Mouse (Mus musculus) adrenal gland, adult (tissue): ENCODE results near the gene Trit1.
"Not testable (repeated sequence)": the region's sequence is repeated elsewhere in the genome, so short reads cannot be mapped to it uniquely, and the experiment has no call there.

Experiments
- DNase-seq, 2 experiments: peaks; one replicate each; pipeline ENCODE4 v3.0.0; 2022 to 2023; ENCODE audit warnings: low spot score in 1 of 2; ENCODE audit not compliant: inconsistent age in 2 of 2

The Trit1 gene

GRCm38 (mm10) chr4:122996618-122997381 lies 19.6 kb upstream of the Trit1 start:
- DNase-seq, result peak; percentile 16 to 47

DNA sequence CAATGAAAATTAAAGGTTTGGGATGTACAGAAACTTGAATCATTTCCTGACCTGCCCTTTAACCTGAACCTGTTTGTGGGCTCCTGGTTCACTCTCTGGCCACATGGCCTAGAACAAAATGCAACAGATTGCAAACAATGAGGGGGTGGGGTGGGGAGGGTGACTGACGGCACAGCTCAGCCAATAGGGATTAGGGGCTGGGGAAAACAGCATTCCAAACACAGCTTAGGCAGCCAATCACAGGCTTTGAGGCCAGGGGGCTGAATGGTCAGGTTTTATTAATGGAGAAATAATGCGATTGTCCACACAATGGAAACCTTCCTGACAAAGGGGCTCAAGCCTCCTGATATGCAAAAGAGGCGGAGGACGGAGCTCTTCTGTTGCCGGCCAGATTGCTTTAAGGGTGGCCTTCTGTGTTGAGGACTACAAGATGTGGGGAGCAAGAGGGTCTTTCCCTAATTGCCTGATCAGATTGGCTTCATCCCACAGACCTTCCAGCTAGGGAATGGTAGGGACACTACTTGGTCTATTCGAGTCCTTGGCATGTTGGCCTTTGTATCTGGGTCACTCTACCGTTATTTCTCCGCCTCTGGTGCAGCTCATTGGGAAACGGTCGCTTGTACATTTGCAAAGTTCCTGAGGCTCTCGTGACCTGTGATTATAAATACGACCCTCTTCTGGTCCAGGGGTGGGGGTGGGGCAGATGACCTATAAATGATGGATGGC lies 17.7 kb upstream of the Trit1 start:
- no peak for DNase-seq

- no peak for DNase-seq
These were observed 17.1 kb upstream of the Trit1 start for GRCm38 (mm10) chr4:122999263-122999691.

DNA sequence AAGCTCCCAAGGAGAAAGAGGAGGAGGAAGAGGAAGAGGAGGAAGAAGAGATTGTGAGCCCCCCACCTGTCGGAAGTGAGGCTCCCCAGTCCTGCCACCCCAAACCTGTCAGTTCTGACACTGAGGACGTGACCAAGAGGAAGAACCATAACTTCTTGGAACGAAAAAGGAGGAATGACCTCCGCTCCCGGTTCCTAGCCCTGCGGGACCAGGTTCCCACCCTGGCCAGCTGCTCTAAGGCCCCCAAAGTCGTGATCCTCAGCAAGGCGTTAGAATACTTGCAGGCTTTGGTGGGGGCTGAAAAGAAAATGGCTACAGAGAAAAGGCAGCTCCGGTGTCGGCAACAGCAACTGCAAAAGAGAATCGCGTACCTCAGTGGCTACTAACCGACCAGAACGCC lies 16.3 kb upstream of the Trit1 start:
- no peak for DNase-seq

- DNase-seq, result no peak
These were observed 15.6 kb upstream of the Trit1 start for GRCm38 (mm10) chr4:123000617-123001342.

DNA sequence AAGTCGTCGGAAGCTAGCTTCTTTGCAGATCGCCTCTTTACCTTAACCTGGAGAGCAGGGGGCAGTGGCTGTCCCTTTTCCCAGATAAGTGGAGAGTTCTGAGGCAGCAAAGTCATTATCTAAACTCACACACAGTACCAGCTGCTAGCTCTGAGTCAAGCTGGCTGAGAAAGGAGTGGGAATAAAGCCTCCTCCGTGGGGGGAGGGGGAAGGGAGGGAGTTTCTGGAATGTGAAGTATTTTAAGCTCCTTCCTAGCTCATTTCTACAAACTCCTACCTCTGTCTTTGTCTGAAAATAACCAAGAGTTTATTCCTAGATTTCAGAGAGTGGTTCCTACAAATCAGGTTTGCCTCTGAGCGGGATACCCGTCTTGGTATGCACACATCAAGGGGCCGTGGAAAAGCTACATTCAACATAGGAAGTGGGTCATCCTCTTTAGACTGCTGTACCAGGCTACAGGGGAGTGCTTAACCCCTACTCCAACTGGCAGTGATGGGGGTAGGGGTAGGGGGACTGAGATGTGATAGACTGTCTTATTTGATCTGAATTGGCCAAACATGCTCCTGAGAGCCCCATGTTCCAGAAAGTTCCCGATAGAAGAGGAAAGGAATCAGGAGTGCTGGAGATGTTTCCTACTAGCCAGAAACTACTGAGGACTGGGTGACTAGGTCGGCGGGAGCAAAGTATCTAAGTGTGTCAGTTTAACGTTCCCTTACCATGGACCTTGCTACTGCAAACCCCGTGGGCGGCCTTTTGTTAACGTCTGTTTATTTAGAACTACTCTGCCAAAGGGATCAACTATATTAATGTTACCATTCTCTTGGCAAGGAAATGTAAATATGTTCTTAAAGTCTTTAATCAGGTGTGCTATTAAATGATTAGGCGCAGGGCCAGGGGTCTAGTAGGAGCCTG lies 11.1 kb upstream of the Trit1 start:
- no peak for DNase-seq

- DNase-seq, result not testable (repeated sequence)
These were observed 3.9 kb upstream of the Trit1 start for GRCm38 (mm10) chr4:123012501-123012900.

GRCm38 (mm10) chr4:123013346-123013945 lies 3.0 kb upstream of the Trit1 start:
- no peak for DNase-seq

DNA sequence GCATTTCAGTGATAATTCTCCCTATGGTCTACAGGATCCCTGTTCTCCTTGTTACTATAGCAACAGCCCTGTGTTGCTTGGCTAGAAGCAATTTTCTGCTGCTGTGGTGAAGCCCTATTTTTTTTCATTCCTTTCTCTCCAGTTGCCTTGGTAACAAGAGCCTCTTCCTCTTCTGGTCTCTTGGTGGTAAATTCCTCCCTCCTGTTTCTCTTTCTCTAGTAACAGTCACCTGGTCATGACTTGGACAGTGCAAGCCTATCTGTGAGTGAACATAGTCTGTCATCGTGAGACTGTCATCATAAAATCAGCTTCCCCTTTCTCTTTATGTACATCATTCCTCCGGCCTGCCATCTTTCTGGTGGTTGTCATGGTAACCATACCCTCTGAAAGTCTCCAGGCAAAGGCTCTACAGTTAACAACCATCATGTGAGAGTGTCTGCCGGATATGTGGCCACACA lies 2.4 kb upstream of the Trit1 start:
- DNase-seq, result no peak

DNA sequence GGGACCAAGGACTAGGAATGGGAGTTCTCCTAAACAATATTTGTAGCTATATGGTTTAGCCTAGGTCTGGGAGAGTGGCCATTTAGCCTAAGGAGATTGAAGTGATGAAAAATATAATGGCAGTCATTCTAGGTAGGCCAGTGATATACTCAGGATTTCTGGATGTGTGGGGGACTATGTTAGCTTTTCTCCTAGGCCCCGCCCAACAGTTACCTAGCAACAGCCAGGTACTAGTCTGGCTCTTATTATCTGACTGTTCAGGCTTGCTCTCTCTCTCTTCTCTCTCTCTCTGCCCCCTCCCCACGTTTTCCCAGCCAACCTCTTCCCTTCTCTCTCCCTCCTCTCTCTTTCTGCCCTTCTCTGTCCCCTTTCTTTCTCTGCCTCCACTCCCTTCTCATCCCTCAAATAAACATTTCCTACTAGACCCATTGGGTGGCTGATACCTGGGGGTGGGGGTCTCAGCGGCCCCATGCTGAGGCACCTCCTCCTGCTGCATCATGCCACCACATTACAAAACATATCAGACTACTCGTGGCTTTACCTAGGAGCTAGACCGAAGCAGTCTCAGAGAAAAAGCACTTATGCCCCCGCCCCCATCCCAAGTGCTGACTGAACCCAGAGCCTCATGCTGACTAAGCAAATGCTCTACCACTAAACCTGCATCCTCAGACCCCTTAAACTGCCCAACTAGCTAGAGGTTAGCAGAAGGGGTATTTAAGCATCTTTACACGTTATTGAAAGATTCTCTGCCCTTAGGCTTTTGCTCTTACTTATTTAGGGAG lies 1.7 kb upstream of the Trit1 start:
- no peak for DNase-seq

DNA sequence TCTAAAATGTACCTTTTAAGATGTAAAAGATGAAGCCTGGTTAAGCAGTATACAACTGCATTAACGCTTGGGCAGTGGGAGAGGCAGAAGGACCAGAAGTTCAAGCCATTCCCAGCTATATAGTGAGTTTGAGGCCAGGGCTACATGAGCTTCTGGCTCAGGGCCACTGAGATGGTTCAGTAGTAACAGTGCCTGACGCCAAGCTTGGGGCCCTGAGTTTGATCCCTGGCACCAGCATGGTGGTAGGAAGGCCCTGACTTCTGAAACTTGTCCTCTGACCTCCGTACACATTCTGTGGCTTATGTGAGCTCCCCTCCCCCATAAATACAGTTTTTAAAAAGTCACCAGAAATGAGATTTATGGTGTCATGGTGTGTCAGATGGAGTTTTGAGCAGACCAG lies 5.2 kb downstream of the Trit1 start:
- DNase-seq, result no peak

GRCm38 (mm10) chr4:123022896-123023295 lies 6.5 kb downstream of the Trit1 start:
- no peak for DNase-seq

DNA sequence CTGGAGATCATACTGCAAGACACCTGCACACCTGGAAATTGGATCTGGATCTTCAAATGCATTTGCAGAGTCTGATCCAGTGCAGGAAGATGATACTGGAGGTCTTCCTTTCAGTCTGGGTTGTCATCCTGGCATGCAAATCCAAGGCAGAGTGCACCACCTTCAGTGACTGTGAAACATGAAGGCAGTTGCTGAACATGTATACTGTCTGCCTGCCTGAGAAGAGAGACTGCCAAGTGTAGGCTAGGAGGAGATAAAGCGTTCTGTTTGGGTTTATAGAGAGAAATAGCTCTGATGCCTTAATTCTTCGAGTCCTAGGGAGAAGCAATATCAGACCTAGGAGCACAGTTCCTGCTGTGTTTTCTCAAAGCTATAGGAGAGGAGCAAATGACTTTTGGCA lies 9.0 kb downstream of the Trit1 start:
- DNase-seq, result no peak

DNA sequence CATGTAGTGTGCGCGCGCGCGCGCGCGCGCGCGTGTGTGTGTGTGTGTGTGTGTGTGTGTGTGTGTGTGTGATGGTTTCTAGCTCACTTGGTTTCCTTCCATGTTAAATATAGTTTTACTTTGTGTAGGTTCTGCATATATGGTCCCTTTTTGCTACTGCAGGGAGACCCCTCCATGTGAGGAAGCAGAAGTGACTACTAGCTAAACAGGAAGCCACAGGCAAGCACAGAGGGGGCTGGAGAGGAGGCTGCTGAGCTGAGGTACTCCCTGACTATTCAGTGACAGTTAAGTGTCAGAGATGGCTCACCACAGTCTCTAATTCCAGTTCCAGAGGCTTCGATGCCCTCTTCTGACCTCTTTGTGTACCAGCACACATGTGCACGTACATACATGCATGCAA lies 9.8 kb downstream of the Trit1 start:
- DNase-seq, result no peak

- no peak for DNase-seq
These were observed 10.2 kb downstream of the Trit1 start for GRCm38 (mm10) chr4:123026597-123026996.

DNA sequence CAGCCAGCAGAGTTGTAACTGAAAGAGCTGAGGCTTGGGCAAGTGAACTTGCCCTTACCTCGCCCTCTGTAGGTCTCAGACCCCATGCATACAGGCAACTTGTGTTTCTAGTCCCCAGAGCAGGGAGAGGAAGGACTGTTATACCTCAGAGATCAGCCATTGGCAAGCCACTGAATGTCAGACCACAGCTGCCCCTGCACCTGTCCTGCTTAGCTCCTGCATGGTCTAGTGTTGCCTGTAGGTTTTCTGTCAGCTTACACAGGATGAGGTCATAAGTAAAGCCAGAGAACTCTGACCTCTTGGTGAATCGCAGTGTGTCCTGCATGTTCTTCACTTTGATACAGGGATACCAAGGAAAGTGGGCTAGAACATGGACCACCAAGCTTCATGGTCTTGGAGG lies 18.4 kb downstream of the Trit1 start:
- DNase-seq, result no peak

- DNase-seq, result no peak
These were observed 19.2 kb downstream of the Trit1 start for GRCm38 (mm10) chr4:123035636-123036035.

DNA sequence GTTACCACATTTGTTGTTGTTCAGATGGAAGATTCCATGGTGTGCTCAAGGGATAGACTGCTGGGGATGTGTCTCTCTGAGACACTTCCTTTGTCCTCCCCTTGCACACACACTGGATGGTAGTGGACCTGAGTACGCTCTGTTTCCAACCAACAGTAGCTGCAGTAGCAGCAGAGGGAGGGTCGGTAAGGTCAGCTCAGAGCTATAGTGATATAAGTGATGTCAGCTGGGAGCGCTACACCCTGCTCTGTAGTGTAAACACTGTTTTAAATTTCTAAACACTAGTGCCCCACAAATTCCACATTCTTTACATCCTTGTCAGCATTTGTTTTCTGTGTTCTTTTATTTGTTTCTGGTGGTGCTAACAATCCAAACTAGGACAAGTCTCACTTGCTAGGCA lies 20.3 kb downstream of the Trit1 start:
- DNase-seq, result no peak

GRCm38 (mm10) chr4:123041131-123041530 lies 24.7 kb downstream of the Trit1 start:
- DNase-seq, result no peak

DNA sequence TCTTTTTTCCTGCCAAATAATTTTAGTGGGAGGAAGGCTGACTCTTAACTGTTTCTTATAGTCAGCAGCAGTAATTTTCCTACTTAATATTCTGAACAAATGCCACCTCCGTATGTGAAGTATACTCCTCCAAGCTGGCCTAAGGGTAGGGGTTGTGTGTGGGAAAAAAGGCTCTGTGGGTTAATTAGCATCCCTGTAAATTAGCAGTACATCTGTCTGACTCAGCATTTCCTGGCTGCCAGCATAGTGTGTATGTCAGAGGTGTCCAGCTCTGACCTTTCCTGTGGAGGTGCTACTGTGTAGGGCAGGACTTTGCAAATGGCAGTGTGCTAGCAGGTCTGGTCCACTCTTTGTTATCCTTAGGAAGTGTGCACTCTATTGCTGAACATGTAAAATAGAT lies 27.5 kb downstream of the Trit1 start:
- DNase-seq, result no peak
